Mouse (Mus musculus): Measurements from ENCODE around the gene Sphk1.

Sphk1 gene

DNA sequence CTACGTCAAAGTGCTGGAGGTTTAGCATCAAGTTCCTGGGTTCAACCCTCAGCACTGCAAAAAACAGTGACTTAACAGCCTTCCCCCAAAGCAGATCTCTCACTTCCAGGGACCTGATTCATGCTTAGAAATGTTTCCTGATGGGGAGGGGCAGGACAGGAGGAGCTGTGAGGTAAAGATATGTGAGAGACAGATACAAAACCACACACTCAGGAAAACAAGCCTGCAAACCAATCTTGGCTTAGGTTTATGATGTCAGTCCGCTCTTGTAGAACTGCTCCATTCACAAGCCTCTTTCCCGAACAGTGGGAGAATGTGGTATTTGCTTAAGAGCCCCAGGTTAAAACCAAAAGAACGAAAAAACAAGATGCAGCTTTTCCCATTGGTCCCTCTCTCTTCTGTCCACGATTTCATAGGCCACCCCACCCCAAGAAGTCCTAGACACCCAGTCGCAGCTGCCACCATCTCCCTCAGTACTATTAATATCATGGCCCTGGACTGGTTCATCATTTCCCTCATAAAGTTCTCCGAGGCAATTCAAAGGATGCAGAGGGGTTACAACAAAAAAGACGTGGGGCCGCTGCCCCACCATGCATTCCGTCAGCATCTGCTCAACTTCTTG, 49.4 kb downstream of the Sphk1 start:
- DNase-seq (ENCODE audit: low spot score): no peak

DNA sequence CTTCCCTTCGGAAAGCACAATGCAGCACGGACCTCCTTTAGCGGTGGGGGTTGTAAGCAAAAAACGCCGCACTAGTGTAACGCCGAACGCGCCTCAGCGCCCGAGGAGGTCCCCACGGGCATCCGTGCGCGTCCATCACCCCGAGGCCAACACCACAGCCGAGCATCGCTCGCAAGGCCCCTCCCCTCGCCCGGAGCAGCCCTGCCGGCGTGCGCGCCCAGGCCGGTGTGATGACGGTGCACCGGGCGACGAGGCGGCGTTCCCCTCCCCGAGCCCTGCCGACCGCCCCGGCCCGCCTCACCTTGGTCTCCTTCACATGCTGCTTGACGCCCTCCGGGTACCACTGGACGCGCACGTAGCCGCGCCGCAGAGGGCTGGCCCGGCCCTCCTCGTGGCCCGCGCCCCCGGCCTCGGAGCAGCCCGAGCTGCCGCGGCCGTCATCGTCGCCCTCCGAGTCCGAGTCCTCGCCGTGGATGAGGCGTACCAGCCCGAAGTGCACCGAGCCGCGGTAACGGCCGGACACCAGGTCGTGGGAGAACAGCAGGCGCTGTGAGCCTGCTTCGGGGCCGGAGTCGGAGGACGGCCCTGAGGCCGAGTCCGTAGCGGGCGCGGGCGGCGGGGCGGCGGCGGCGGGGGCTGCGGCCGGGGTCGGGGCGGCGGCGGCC, 50.1 kb downstream of the Sphk1 start:
- peak; percentile 60 for DNase-seq (ENCODE audit: low spot score)

DNA sequence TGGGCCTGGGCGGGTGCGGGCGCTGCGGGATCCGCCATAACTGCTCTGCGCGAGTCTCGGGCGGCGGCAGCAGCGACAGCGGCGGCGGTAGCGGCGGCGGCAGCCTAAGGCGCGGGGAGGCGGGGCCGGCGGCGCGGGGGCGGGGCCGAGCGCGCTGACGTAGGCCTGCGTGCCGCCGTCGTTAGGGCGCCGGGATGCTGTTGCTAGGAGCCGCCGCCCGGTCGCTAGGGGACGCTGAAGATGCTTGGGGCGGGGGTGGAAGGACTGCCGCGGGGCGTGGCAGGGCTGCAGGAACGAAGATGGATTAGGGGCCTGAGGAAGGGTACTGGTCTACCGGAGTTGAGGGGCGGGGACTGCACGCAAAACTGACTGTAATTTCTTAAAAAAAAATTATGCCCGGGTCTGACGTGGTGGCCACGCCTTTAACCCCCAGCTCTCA, 50.7 kb downstream of the Sphk1 start, which contains the start of gene Ube2o:
Gene Ube2o (minus strand): TSS at position 72 of the 439 bp plus-strand sequence.
- DNase-seq (ENCODE audit: low spot score): peak; percentile 87

DNA sequence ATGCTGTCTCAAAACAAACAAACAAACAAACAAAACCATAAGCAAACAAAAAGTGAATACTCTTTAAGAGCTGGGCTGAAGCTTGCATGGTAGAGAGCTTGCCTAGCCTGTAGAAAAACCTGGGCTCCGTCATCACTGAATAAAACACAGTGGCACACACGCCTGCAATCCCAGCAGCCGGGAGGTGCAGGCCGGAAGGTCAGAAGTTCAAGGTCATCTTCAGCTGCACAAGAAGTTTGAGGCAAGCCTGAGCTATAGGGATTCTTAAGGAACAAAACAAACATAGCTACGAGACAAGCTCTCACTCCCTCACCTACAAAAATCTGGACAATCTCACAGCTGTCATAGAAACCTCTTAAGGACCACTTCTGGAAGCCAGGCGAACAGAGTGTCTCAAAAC, 55.0 kb downstream of the Sphk1 start:
- no peak for DNase-seq (ENCODE audit: low spot score)
